In the genomic region with DNA sequence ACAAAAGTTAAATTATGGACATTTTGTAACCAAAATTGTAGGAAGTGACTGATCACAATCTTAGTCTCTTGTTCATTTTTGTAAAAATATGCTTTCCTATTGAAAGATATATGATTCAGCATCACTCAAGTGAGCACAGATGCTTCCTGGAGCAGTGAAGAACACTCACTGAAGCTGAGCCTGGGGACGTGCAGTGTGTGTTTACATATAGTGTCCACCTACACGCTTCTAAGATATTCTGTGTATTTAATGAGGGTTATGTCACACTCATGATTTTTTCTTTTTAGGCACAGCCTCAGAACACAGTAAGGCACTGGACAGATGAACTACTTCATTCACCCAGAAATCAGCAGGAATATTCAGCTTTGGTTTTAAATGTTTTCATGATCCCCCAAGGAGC, we compare ENCODE assay signal across 23 mouse cellular contexts.
"Had no signal": no experiment of that assay in that cellular context is flagged by ENCODE, and none has a peak within 500 bp of the region (broad histone marks: within the 10 kb centered on the region; RNA-seq: fewer than 3 reads in every experiment).

No protein-coding gene starts in this region.

- ATAC-seq: forebrain, postnatal 0 days; hindbrain, postnatal 0 days; intestine, embryonic 16.5 days had no signal

- DNase-seq: forebrain, postnatal 0 days; gastrocnemius, postnatal 14 days; gastrocnemius, postnatal 36 days; heart, adult 11 months; heart, adult 2 months; heart, postnatal 14 days; heart, postnatal 36 days; kidney, adult 18-20 months; kidney, adult 8-10 months; kidney, postnatal 10 days; kidney, postnatal 25 days; kidney, postnatal 4 days; liver; liver, embryonic 13.5 days had no signal

- H3K4me3 ChIP-seq: heart, adult 2 months; heart, embryonic 13.5 days; heart, embryonic 15.5 days; hindbrain, embryonic 13.5 days; hindbrain, embryonic 15.5 days; layer of hippocampus, adult 2 months; limb, embryonic 10.5 days; limb, embryonic 12.5 days; liver, embryonic 13.5 days had no signal

- H3K27ac ChIP-seq: heart, adult 2 months; heart, embryonic 13.5 days; heart, embryonic 15.5 days; hindbrain, embryonic 13.5 days; hindbrain, embryonic 15.5 days; hindbrain, postnatal 0 days; layer of hippocampus, adult 2 months; limb, embryonic 10.5 days; limb, embryonic 12.5 days; liver, embryonic 13.5 days had no signal
